Mouse (Mus musculus) embryonic fibroblast, embryonic 13.5 days (primary cell): ENCODE results near the gene Vps4b.

Experiments
- CTCF ChIP-seq: IDR thresholded peaks from 2 replicates; pipeline ENCODE4 v1.5.1; 2011; ENCODE audit warnings: mild to moderate bottlenecking, control low read depth, low read length, moderate library complexity, borderline replicate concordance; ENCODE audit not compliant: insufficient read depth
- POLR2A ChIP-seq: IDR thresholded peaks from 2 replicates; pipeline ENCODE4 v1.6.1; 2011; ENCODE audit warnings: low read depth, mild to moderate bottlenecking, control low read depth, low read length, moderate library complexity

DNA sequence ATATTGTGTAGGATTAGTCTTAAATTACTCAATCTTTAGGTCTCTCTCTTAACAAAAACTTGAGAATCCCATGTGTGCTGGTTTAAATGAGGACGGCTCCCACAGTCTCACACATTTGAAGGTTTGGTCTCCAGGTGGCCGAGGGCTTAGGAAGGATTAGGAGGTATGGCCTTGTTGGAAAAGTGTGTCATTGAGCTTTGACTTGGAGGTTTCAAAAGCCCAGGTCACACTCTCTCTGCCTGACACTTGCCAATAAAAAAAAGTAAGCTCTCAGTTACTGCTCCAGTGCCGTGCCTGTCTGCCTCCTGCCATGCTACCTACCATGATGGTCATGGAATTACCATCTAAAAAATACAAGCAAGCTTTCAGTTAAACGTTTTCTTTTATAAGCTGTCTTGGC, 21.6 kb downstream of the Vps4b start:
- TF ChIP-seq CTCF (no peak), POLR2A (no peak)
